Mouse (Mus musculus): ENCODE results near the gene 2610528J11Rik.

- no peak for TF ChIP-seq POLR2A (IDR thresholded peaks at IDR 0.05; ENCODE audit: borderline replicate concordance, extremely low read depth, low read depth, low read length)
- TF ChIP-seq CTCF (IDR thresholded peaks at IDR 0.05; ENCODE audit: insufficient read depth, low read length): no peak
Observed at GRCm38 (mm10) chr4:118543158-118543530, 16.3 kb downstream of the 2610528J11Rik start.

Data from lung, adult 2 months (tissue).